Mouse (Mus musculus): ENCODE measurements around the gene Mettl1. TPM values are rescaled to one million over a fixed set of nuclear protein-coding genes. Genes with fewer than 3 reads are reported as not detected.
"Not testable (repeated sequence)": the region's sequence is repeated elsewhere in the genome, so short reads cannot be mapped to it uniquely, and the experiment has no call there.

The Mettl1 gene
- polyA plus RNA-seq, 1 experiment: 14.0 TPM

GRCm38 (mm10) chr10:127058161-127058560 is 16.9 kb downstream of the Mettl1 start:
- peak overlapping the region; percentile 29; the same call in 1 of the 2 replicates for H3K4me3 ChIP-seq (ENCODE audit: insufficient read depth, low read length)
- no peak overlapping the region for H3K27ac ChIP-seq (ENCODE audit: insufficient read depth, low read length)
- H3K4me1 ChIP-seq (ENCODE audit: control insufficient read depth, insufficient read depth, low read length): no peaks in the 10 kb centered on the region; the same call in 1 of the 2 replicates
- TF ChIP-seq CTCF (IDR thresholded peaks at IDR 0.05; ENCODE audit: extremely low read depth, insufficient read depth, low read length): peak; percentile 84
- no peak for TF ChIP-seq POLR2A (IDR thresholded peaks at IDR 0.05; ENCODE audit: extremely low read depth, insufficient read depth, low read length)

GRCm38 (mm10) chr10:127058708-127059107 is 17.5 kb downstream of the Mettl1 start:
- TF ChIP-seq POLR2A (IDR thresholded peaks at IDR 0.05; ENCODE audit: extremely low read depth, insufficient read depth, low read length): no peak
- TF ChIP-seq CTCF (IDR thresholded peaks at IDR 0.05; ENCODE audit: extremely low read depth, insufficient read depth, low read length): no peak
- H3K4me1 ChIP-seq (ENCODE audit: control insufficient read depth, insufficient read depth, low read length): no peaks in the 10 kb centered on the region; the same call in 1 of the 2 replicates
- H3K27ac ChIP-seq (ENCODE audit: insufficient read depth, low read length): no peak overlapping the region
- peak overlapping the region; percentile 29 for H3K4me3 ChIP-seq (ENCODE audit: insufficient read depth, low read length)

- Histone ChIP-seq H3K4me1 (ENCODE audit: control insufficient read depth, insufficient read depth, low read length) (peaks cover 1% of the 10 kb centered on the region; the same call in 1 of the 2 replicates), H3K27ac (ENCODE audit: insufficient read depth, low read length) (no peak overlapping the region), H3K4me3 (ENCODE audit: insufficient read depth, low read length) (peak overlapping the region; percentile 29)
- TF ChIP-seq CTCF (IDR thresholded peaks at IDR 0.05; ENCODE audit: extremely low read depth, insufficient read depth, low read length): no peak
- no peak for TF ChIP-seq POLR2A (IDR thresholded peaks at IDR 0.05; ENCODE audit: extremely low read depth, insufficient read depth, low read length)
Measured at GRCm38 (mm10) chr10:127059174-127059967, 18.2 kb downstream of the Mettl1 start.

DNA sequence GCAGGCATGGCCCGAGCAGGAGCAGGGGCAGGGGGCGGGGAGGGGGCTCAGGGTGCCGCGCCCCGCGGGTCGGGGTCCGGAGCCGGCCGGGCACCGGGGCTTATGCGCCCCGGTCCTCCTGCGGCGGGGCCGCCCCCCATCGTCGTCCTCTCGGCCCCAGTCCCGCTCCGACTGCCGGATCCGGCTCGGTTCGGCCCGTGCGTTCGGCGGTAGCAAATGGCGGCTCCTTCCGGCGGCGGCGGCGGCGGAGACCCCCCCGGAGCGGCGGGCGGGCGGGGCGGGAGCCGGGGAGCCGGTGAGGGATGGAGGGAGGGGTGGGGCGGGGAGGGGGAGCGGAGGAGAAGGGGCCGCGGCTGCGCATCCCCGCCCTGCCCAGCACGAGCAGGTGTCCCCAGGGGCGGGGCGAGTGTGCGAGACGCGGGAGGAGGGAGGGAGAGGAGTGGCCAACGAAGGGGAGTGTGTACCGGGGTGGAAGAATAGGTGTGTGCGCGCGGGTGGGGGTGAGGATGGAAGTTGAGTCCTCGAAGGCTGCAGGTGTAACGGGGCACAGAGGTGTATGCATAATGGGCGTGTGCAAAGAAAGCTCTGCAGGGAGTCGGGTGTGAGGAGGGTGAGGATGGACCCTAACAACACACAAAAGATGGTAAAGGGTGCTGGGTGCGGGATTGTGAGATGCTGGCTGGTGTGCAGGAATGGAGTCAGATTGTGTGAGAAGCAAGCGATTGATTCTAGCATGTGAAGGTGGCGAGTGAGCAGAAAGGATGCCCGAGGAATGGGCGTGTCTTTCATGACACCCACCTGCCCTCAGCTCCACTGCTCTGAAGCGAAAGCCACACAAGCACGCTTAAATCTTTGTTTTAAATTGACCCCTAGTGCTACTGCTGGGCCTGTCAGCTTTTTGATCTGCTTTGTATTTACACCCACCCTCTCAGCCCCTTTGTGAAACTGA is 19.0 kb downstream of the Mettl1 start, which contains the start of gene March9:
Gene March9, minus strand, starts transcription at position 217 of the 949 bp plus-strand sequence.
- Histone ChIP-seq H3K4me1 (ENCODE audit: control insufficient read depth, insufficient read depth, low read length) (peaks cover 3% of the 10 kb centered on the region; the same call in 1 of the 2 replicates), H3K4me3 (ENCODE audit: insufficient read depth, low read length) (peak within 1 kb of the TSS; percentile 29), H3K27ac (ENCODE audit: insufficient read depth, low read length) (no peak within 1 kb of the TSS)
- TF ChIP-seq CTCF (IDR thresholded peaks at IDR 0.05; ENCODE audit: extremely low read depth, insufficient read depth, low read length): no peak
- no peak for TF ChIP-seq POLR2A (IDR thresholded peaks at IDR 0.05; ENCODE audit: extremely low read depth, insufficient read depth, low read length)

DNA sequence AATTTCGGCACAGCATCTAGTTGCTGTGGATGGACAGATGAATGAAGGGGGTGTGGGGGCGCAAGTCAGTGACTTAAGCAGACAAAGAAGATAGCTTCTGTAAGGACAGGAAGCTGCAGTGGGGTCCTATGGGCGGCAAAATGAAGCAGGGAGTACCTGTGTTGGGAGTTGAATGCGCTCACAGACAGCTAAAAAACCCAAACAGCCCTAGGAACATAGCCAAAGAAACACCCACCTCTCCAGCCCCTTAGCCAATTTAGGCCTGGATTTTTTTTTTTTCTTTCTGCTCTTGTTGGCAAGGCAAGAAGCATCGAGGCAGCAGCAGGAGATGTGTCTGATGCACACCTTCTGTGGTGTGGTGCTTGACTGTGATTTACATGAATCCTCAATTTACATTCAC is 19.9 kb downstream of the Mettl1 start:
- H3K27ac ChIP-seq (ENCODE audit: insufficient read depth, low read length): no peak overlapping the region
- peaks cover 3% of the 10 kb centered on the region; the same call in 1 of the 2 replicates for H3K4me1 ChIP-seq (ENCODE audit: control insufficient read depth, insufficient read depth, low read length)
- no peak overlapping the region for H3K4me3 ChIP-seq (ENCODE audit: insufficient read depth, low read length)
- TF ChIP-seq POLR2A (IDR thresholded peaks at IDR 0.05; ENCODE audit: extremely low read depth, insufficient read depth, low read length) (no peak), CTCF (IDR thresholded peaks at IDR 0.05; ENCODE audit: extremely low read depth, insufficient read depth, low read length) (no peak)

- Histone ChIP-seq H3K4me1 (ENCODE audit: control insufficient read depth, insufficient read depth, low read length) (peaks cover 3% of the 10 kb centered on the region; the same call in 1 of the 2 replicates), H3K4me3 (ENCODE audit: insufficient read depth, low read length) (no peak overlapping the region), H3K27ac (ENCODE audit: insufficient read depth, low read length) (no peak overlapping the region)
- no peak for TF ChIP-seq POLR2A (IDR thresholded peaks at IDR 0.05; ENCODE audit: extremely low read depth, insufficient read depth, low read length)
- no peak for TF ChIP-seq CTCF (IDR thresholded peaks at IDR 0.05; ENCODE audit: extremely low read depth, insufficient read depth, low read length)
Measured at GRCm38 (mm10) chr10:127061513-127061912, 20.3 kb downstream of the Mettl1 start.

GRCm38 (mm10) chr10:127062101-127062500 is 20.9 kb downstream of the Mettl1 start:
- H3K27ac ChIP-seq (ENCODE audit: insufficient read depth, low read length); H3K4me1 ChIP-seq (ENCODE audit: control insufficient read depth, insufficient read depth, low read length); H3K4me3 ChIP-seq (ENCODE audit: insufficient read depth, low read length): not testable (repeated sequence)

DNA sequence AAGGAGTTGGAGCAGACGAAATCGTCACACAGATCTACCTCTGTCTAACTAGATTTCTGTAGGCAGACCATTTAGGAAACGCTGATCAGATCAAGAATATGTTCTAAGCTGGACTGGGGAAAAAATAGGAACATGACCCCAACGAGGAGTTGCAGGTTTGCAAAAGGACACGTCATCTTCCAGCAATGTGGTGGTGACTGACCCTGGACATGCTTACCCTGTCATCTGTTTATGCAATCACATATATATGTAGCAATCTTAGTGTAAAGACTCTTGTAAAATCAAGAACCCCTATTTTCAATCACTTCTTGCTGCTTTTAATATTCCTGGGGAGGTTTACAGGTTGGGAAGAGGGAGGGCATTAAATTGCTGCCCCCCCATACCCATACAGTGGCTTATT is 21.3 kb downstream of the Mettl1 start:
- peaks cover 3% of the 10 kb centered on the region; the same call in 1 of the 2 replicates for H3K4me1 ChIP-seq (ENCODE audit: control insufficient read depth, insufficient read depth, low read length)
- TF ChIP-seq POLR2A (IDR thresholded peaks at IDR 0.05; ENCODE audit: extremely low read depth, insufficient read depth, low read length) (no peak), CTCF (IDR thresholded peaks at IDR 0.05; ENCODE audit: extremely low read depth, insufficient read depth, low read length) (no peak)
- H3K4me3 ChIP-seq (ENCODE audit: insufficient read depth, low read length): no peak overlapping the region; the same call in 1 of the 2 replicates
- no peak overlapping the region for H3K27ac ChIP-seq (ENCODE audit: insufficient read depth, low read length)

DNA sequence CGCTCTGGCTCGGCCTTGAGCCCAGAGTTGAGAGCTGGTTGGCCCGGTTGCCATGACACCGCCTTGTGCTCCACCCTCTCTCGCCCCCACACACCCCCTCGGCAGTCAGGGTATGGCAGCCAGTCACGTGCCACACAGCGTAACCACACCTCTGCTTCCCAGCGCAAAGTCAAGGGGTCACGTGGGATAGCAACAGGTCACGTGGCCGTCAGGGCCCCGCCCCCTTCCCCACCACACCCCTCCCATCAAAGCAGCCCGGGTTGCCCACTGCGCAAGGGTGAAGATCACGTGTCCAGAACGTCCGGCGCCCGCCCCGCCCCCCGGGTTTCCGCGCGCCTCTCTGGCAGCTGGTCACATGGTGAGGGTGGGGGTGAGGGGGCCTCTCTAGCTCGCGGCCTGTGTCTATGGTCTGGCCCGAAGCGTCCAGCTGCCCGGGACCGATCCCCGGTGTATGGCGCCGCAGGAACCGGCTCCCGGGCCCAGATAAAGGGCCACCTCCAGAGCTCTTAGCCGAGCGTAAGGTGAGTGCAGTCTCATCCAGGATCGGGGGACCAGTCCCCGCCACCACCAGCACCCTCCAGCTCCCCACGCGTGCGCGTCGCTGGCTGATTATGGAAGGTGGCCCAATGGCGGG is 22.1 kb downstream of the Mettl1 start, which contains the start of gene Cdk4:
Gene Cdk4, plus strand, starts transcription at position 296 of the 634 bp plus-strand sequence.
- Histone ChIP-seq H3K27ac (ENCODE audit: insufficient read depth, low read length) (peak within 1 kb of the TSS; percentile 48), H3K4me3 (ENCODE audit: insufficient read depth, low read length) (peak within 1 kb of the TSS; percentile 78), H3K4me1 (ENCODE audit: control insufficient read depth, insufficient read depth, low read length) (peaks cover 3% of the 10 kb centered on the region; the same call in 1 of the 2 replicates)
- peak; percentile 52; the same call in 1 of the 2 replicates for TF ChIP-seq POLR2A (IDR thresholded peaks at IDR 0.05; ENCODE audit: extremely low read depth, insufficient read depth, low read length)
- no peak for TF ChIP-seq CTCF (IDR thresholded peaks at IDR 0.05; ENCODE audit: extremely low read depth, insufficient read depth, low read length)

Measured in cortical plate, adult 2 months (tissue).